Comparison of ENCODE assay signal across 35 mouse cellular contexts in genomic region chr11:18413769-18414168, GRCm38 (mm10).
DNase-seq lines count a peak whose midpoint lies in the region; ATAC-seq lines count a peak whose summit lies in the region.
"Had no signal": no experiment of that assay in that cellular context is flagged by ENCODE, and none has a peak within 500 bp of the region (broad histone marks: within the 10 kb centered on the region; RNA-seq: fewer than 3 reads in every experiment).

No protein-coding gene starts in this region.

- 45% methylated on average over 1 of the region's 1 CpGs for WGBS in forebrain, embryonic 16.5 days

- peak; percentile 1 to 35 for DNase-seq in frontal cortex, adult 2 months (ENCODE audit: extremely low spot score in 1 of 2, low spot score in 1 of 2)
- DNase-seq in frontal cortex, postnatal 10 days (ENCODE audit: low spot score in 2 of 2) = no peak
- DNase-seq in right cerebral cortex, adult 18-20 months = peak; percentile 5
- DNase-seq in right cerebral cortex, postnatal 36 days (ENCODE audit: low spot score in 2 of 2) = no peak
- DNase-seq in telencephalon, adult 2 months (ENCODE audit: low read depth, low spot score) = peak; percentile 39
- no peak for DNase-seq in urinary bladder, postnatal 14 days (ENCODE audit: low spot score)
- DNase-seq: adrenal gland, adult 8-10 months; B cell, adult 2 months; cerebellum, adult 11-12 months; cerebellum, adult 9-11 months; embryo, embryonic 11 days; gastrocnemius, adult 2 months; gastrocnemius, postnatal 36 days; heart, adult 18-20 months; heart, postnatal 36 days; kidney, adult 2 months; kidney, postnatal 10 days; left cerebral cortex, postnatal 4 days; liver, postnatal 0 days; lung, postnatal 4 days; thymus, adult 18-20 months; thymus, postnatal 25 days had no signal

- no peak overlapping the region for H3K27ac ChIP-seq in forebrain, embryonic 16.5 days (ENCODE audit: low read length)
- H3K27ac ChIP-seq: embryonic facial prominence, embryonic 12.5 days; gastrocnemius, adult 2 months; hindbrain, embryonic 12.5 days; hindbrain, postnatal 0 days; intestine, embryonic 15.5 days; liver, embryonic 12.5 days; midbrain, embryonic 12.5 days; neural tube, embryonic 12.5 days; stomach, embryonic 15.5 days had no signal

- H3K4me2 ChIP-seq in forebrain, embryonic 16.5 days (ENCODE audit: low read length) = no peak overlapping the region
- H3K4me2 ChIP-seq: embryonic facial prominence, embryonic 12.5 days; heart, embryonic 11.5 days; hindbrain, embryonic 12.5 days; intestine, embryonic 15.5 days; liver, embryonic 12.5 days; midbrain, embryonic 12.5 days; neural tube, embryonic 12.5 days; stomach, embryonic 15.5 days had no signal

- H3K36me3 ChIP-seq in forebrain, embryonic 16.5 days (ENCODE audit: control insufficient read depth, insufficient read depth) = no peaks in the 10 kb centered on the region
- H3K36me3 ChIP-seq: embryonic facial prominence, embryonic 12.5 days; hindbrain, embryonic 12.5 days; intestine, embryonic 15.5 days; liver, embryonic 12.5 days; midbrain, embryonic 12.5 days; neural tube, embryonic 12.5 days; stomach, embryonic 15.5 days had no signal

- no peaks in the 10 kb centered on the region; the same call in 1 of the 2 replicates for H3K4me1 ChIP-seq in forebrain, embryonic 16.5 days (replicated peaks; ENCODE audit: control insufficient read depth, insufficient read depth, low read length)
- H3K4me1 ChIP-seq: embryonic facial prominence, embryonic 12.5 days; hindbrain, embryonic 12.5 days; intestine, embryonic 15.5 days; liver, embryonic 12.5 days; megakaryocyte, embryonic 14.5 days; midbrain, embryonic 12.5 days; neural tube, embryonic 12.5 days; stomach, embryonic 15.5 days had no signal

- H3K9ac ChIP-seq in forebrain, embryonic 16.5 days (replicated peaks; ENCODE audit: low read depth, low read length) = no peak overlapping the region
- H3K9ac ChIP-seq: embryonic facial prominence, embryonic 12.5 days; hindbrain, embryonic 12.5 days; intestine, embryonic 15.5 days; liver, embryonic 12.5 days; liver, postnatal 0 days; midbrain, embryonic 12.5 days; neural tube, embryonic 12.5 days; stomach, embryonic 15.5 days had no signal

- H3K9me3 ChIP-seq in forebrain, embryonic 16.5 days (ENCODE audit: control insufficient read depth, low read length) = no peaks in the 10 kb centered on the region
- H3K9me3 ChIP-seq: embryonic facial prominence, embryonic 12.5 days; hindbrain, embryonic 12.5 days; intestine, embryonic 15.5 days; liver, embryonic 12.5 days; megakaryocyte, embryonic 14.5 days; midbrain, embryonic 12.5 days; neural tube, embryonic 12.5 days; stomach, embryonic 15.5 days had no signal

- no peak overlapping the region for H3K4me3 ChIP-seq in forebrain, embryonic 16.5 days (replicated peaks; ENCODE audit: low read length)
- H3K4me3 ChIP-seq: embryonic facial prominence, embryonic 12.5 days; gastrocnemius, adult 2 months; hindbrain, embryonic 12.5 days; intestine, embryonic 15.5 days; liver, embryonic 12.5 days; megakaryocyte, embryonic 14.5 days; midbrain, embryonic 12.5 days; myocyte; neural tube, embryonic 12.5 days; stomach, embryonic 15.5 days had no signal

- no peaks in the 10 kb centered on the region for H3K27me3 ChIP-seq in forebrain, embryonic 16.5 days (replicated peaks; ENCODE audit: control insufficient read depth, insufficient read depth, low read length)
- H3K27me3 ChIP-seq: embryonic facial prominence, embryonic 12.5 days; hindbrain, embryonic 12.5 days; intestine, embryonic 15.5 days; liver, embryonic 12.5 days; megakaryocyte, embryonic 14.5 days; midbrain, embryonic 12.5 days; neural tube, embryonic 12.5 days; stomach, embryonic 15.5 days had no signal

- ATAC-seq in forebrain, embryonic 16.5 days = peak; percentile 94
- ATAC-seq: hindbrain, postnatal 0 days; intestine, embryonic 15.5 days; liver, embryonic 12.5 days; liver, postnatal 0 days; lung, postnatal 0 days had no signal

Comparison
In these comparisons a context has a peak if more than half of its experiments do, and no peak if none do; other contexts are left out.
1. DNase-seq: peak in frontal cortex, adult 2 months (2 of 2), right cerebral cortex, adult 18-20 months (single experiment) and telencephalon, adult 2 months (single experiment); none in frontal cortex, postnatal 10 days (0 of 2), right cerebral cortex, postnatal 36 days (0 of 2) and urinary bladder, postnatal 14 days (single experiment).